Mouse (Mus musculus): Measurements from ENCODE around the gene Rapgef4.

GRCm38 (mm10) chr2:72074999-72075561 is 94.0 kb downstream of the Rapgef4 start:
- TF ChIP-seq TAL1 (IDR thresholded peaks at IDR 0.05; ENCODE audit: low read length) = no peak
- no peak for TF ChIP-seq GATA1 (IDR thresholded peaks at IDR 0.05; ENCODE audit: low read length)
